In genomic region chr6:46414562-46414961, GRCm38 (mm10) we compare ENCODE assay signal across 15 mouse cellular contexts.
"Had no signal": no experiment of that assay in that cellular context is flagged by ENCODE, and none has a peak within 500 bp of the region (broad histone marks: within the 10 kb centered on the region; RNA-seq: fewer than 3 reads in every experiment).

No protein-coding gene starts in this region.

- H3K36me3 ChIP-seq: kidney, embryonic 15.5 days; limb, embryonic 15.5 days; liver, embryonic 12.5 days; stomach, embryonic 15.5 days had no signal

- ATAC-seq: liver, embryonic 12.5 days; midbrain, embryonic 16.5 days had no signal

- H3K4me1 ChIP-seq: kidney, embryonic 15.5 days; limb, embryonic 15.5 days; liver, embryonic 12.5 days; stomach, embryonic 15.5 days had no signal

- DNase-seq: kidney, adult 2 months; kidney, postnatal 14 days; lung, embryonic 14.5 days; lung, postnatal 10 days; lung, postnatal 4 days; right cerebral cortex, postnatal 14 days; thymus, adult 2 months; thymus, postnatal 25 days had no signal

- H3K27me3 ChIP-seq: kidney, embryonic 15.5 days; limb, embryonic 15.5 days; liver, embryonic 12.5 days; stomach, embryonic 15.5 days had no signal

- H3K27ac ChIP-seq: kidney, embryonic 15.5 days; left cerebral cortex, adult 2 months; limb, embryonic 15.5 days; liver, embryonic 12.5 days; stomach, embryonic 15.5 days had no signal

- H3K4me3 ChIP-seq: kidney, embryonic 15.5 days; left cerebral cortex, adult 2 months; limb, embryonic 15.5 days; liver, embryonic 12.5 days; stomach, embryonic 15.5 days had no signal

- H3K9ac ChIP-seq: kidney, embryonic 15.5 days; limb, embryonic 15.5 days; liver, embryonic 12.5 days; lung, embryonic 14.5 days; stomach, embryonic 15.5 days had no signal

- H3K4me2 ChIP-seq: kidney, embryonic 15.5 days; limb, embryonic 15.5 days; liver, embryonic 12.5 days; lung, embryonic 14.5 days; midbrain, embryonic 11.5 days; stomach, embryonic 15.5 days had no signal

- H3K9me3 ChIP-seq: kidney, embryonic 15.5 days; limb, embryonic 15.5 days; liver, embryonic 12.5 days; stomach, embryonic 15.5 days had no signal
